Mouse (Mus musculus): ENCODE results near the gene 4933424G06Rik.

Gene 4933424G06Rik

DNA sequence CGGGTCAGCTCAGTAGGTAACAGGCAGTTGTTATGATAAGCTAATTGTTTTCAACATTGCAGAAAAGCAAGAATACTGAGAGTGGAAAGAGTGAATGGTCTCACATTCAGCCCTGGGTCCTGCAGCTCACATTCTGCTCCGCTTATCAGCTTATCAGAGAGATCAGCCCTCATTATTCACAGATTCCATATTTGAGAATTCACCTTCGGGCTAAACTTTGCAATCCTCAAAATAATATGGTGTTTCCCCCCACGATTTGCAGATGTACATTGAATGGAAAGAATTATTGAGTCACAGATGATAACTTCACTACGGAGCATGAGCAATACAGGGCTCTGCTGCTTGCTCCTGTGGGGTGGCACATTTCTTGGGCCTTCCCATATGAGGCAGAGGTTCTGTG, 58.8 kb downstream of the 4933424G06Rik start:
- DNase-seq (ENCODE audit: low spot score in 2 of 2), result no peak

DNA sequence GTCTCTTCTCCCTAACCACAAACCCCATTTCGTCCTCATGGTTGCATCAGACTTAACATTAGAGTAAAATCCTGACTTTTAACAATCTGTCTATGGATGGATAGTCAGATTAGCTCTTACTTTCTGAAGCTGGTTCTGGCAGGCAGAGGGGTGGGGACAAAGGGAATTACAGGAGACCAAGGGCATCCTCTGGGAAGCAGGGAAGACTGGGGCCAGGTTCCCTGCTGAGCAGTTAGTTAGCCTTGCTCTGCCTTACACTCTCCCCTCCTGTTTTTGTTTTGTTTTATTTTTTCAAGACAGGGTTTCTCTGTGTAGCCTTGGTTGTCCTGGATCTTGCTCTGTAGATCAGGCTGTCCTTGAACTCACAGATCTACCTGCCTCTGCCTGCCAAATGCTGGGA, 60.0 kb downstream of the 4933424G06Rik start:
- DNase-seq (ENCODE audit: low spot score in 2 of 2), result no peak

GRCm38 (mm10) chr1:36770998-36771397, 61.0 kb downstream of the 4933424G06Rik start:
- no peak for DNase-seq (ENCODE audit: low spot score in 2 of 2)

- no peak for DNase-seq (ENCODE audit: low spot score in 2 of 2)
Measured at GRCm38 (mm10) chr1:36772198-36772934, 62.4 kb downstream of the 4933424G06Rik start.

DNA sequence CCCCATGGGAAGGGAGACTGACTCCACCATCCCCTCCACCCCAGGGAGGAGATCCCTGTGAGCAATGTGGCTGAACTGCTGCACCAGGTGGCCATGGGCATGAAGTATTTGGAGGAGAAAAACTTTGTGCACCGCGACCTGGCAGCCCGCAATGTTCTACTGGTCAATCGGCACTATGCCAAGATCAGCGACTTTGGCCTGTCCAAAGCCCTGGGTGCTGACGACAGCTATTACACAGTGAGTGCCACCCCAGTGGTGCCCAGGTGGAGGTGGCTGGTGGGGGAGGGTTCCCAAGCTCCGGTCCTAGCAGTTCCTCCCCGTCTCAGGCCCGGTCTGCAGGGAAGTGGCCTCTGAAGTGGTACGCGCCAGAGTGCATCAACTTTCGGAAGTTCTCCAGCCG, 70.8 kb downstream of the 4933424G06Rik start:
- no peak for DNase-seq (ENCODE audit: low spot score in 2 of 2)

GRCm38 (mm10) chr1:36782476-36782875, 72.5 kb downstream of the 4933424G06Rik start:
- DNase-seq (ENCODE audit: low spot score in 2 of 2), result no peak

- DNase-seq (ENCODE audit: low spot score in 2 of 2), result peak; percentile 50 to 79
Measured at GRCm38 (mm10) chr1:36784365-36785134, 74.6 kb downstream of the 4933424G06Rik start.

DNA sequence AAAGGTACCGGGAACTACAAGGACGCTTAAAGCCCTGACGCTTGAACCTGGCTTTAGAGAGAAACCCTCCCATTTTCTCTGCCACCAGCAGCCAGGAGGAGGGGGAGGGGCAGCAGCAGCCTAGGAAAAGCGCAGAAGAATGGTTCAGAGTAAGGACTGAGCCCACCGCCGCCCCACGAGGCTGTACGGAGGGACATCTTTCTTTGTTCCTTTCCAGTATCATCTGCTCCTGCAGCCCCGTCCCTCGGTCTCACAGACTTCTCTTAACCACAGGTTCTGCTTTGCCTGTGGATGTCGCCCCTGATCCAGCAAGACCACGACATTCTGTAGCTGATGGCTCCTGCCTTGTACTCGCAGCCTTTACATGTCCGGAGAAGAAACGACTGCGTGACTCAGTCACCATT, 75.3 kb downstream of the 4933424G06Rik start:
- DNase-seq (ENCODE audit: low spot score in 2 of 2), result peak in 1 of 2 experiments; percentile 22

GRCm38 (mm10) chr1:36786377-36786776, 76.4 kb downstream of the 4933424G06Rik start:
- DNase-seq (ENCODE audit: low spot score in 2 of 2), result no peak

- no peak for DNase-seq (ENCODE audit: low spot score in 2 of 2)
Measured at GRCm38 (mm10) chr1:36789416-36789815, 79.5 kb downstream of the 4933424G06Rik start.

- DNase-seq (ENCODE audit: low spot score in 2 of 2), result no peak
Measured at GRCm38 (mm10) chr1:36796711-36797110, 86.8 kb downstream of the 4933424G06Rik start.

- DNase-seq (ENCODE audit: low spot score in 2 of 2), result peak; percentile 35 to 46
Measured at GRCm38 (mm10) chr1:36797481-36797880, 87.5 kb downstream of the 4933424G06Rik start.

- no peak for DNase-seq (ENCODE audit: low spot score in 2 of 2)
Measured at GRCm38 (mm10) chr1:36800379-36801011, 90.5 kb downstream of the 4933424G06Rik start.

DNA sequence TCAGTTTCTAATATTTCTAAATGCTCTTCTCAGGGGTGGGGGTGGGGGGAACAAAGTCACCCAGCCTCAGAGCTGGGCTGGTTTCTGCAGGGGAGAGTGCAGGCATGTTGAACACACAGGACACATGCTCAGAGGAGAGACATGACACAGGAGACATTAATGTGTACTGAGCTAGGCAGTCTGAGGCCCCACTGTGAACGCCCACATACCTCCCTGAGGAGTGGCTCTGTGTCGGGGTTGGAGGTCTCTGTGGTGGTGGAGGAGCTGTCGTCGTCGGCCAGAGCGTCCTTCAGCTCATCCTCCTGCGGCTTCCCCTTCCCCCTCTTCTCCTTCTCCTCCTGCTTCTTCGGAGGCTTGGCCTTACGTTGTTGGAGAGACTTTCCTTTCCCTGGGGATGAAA, 94.3 kb downstream of the 4933424G06Rik start:
- no peak for DNase-seq (ENCODE audit: low spot score in 2 of 2)

DNA sequence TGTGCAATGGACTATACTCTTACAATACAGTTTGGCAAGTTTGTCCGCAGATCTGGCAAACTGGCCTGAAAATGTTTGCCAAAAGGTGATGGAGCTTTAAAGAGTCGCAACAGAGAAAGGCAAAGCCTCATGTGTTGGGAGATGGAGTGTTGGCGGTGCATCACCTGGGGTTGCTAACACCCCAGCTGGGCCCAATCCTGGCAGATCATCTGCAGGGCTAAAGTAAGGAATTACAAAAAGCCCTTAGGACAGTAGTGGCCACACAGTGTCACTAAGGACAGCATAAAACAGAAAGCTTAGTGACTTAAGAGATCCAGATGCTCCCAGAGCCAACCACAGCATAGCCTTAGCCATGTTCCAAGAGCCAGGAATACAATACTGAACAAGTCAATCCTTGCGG, 94.9 kb downstream of the 4933424G06Rik start:
- no peak for DNase-seq (ENCODE audit: low spot score in 2 of 2)

DNA sequence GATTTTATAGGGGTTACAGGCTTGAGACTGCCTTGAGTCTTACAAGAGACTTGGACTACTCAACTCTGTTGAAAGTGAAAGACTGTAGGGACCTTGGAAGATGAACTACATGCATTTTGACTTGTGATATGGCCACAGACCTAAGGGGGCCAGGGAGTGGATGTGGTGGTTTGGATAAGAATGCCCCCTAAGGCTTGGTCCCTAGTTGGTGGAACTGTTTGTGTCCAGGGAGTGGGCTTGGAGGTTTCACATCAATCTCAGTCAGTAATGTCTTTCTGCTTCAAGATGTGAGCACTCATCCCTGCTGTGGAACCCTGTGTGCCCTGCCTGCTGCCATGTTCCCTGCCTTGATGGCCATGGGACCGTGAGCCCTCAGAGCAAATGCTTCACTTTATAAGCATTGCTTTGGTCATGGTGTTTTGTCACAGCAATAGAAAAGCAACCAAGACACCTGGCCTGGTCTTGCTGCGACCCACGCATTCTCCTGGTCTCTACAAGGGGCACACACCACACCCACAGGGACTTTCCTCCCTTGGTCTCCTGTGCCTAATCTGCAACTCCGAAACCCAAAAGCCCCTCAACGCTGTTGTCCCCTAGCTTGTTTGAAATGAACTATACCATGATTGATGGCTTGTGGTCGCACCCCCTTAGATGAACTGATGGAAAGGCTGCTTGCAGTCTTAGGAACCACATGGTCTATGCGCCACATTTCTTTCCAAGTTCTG, 96.4 kb downstream of the 4933424G06Rik start:
- DNase-seq (ENCODE audit: low spot score in 2 of 2), result no peak

DNA sequence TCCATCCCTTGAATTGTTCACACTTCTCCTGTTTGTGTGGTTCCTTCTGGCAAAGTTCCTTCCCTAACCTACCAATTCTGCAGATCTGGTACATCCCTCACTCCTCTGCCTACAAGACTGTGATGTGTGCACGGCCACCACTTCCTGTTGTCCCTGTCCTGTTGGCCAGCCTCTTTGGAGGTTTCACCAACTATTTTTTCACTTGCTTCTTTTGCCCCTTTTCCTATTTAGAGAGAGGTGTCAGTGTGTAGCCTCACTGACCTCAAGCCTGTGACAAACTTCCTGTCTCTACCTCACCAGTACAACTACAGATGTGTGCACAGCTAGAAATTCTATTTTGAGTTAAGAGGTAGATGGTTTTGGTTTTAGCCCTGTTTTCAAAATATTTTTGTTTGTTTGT, 97.1 kb downstream of the 4933424G06Rik start:
- DNase-seq (ENCODE audit: low spot score in 2 of 2), result no peak

All from frontal cortex, postnatal 25 days (tissue).